Mouse (Mus musculus) megakaryocyte, embryonic 14.5 days (primary cell): ENCODE measurements around the gene Trpc7.

ENCODE experiments used
- FLI1 ChIP-seq: IDR thresholded peaks from 2 replicates; pipeline ENCODE4 v1.6.1; 2012; ENCODE audit warnings: low read length, inconsistent platforms, mixed read lengths
- GATA1 ChIP-seq: IDR thresholded peaks from 3 replicates; pipeline ENCODE4 v1.6.1; 2012; ENCODE audit warnings: mixed read lengths, low read length, inconsistent platforms, borderline replicate concordance

- TF ChIP-seq GATA1 (no peak), FLI1 (no peak)
These were observed 125.0 kb downstream of the Trpc7 start for GRCm38 (mm10) chr13:56770786-56771185.
